Mouse (Mus musculus) cerebellum, adult 9-10 months (tissue): Measurements from ENCODE around the gene Rnpep.

Experiments used
- DNase-seq: peaks from one replicate; pipeline ENCODE4 v3.0.0; 2022

Gene Rnpep

GRCm38 (mm10) chr1:135283826-135284291 is at the start of gene Rnpep:
TSS of gene Rnpep (minus strand) at chr1:135284084.
- peak; percentile 78 for DNase-seq

GRCm38 (mm10) chr1:135330578-135330977 is 46.7 kb upstream of the Rnpep start:
- DNase-seq = no peak

- DNase-seq = no peak
Measured at GRCm38 (mm10) chr1:135328368-135328767, 44.5 kb upstream of the Rnpep start.

GRCm38 (mm10) chr1:135325934-135326333 is 42.0 kb upstream of the Rnpep start:
- DNase-seq = no peak

GRCm38 (mm10) chr1:135324571-135324970 is 40.7 kb upstream of the Rnpep start, which contains the start of gene Lmod1:
TSS of gene Lmod1 (plus strand) at chr1:135324807.
- DNase-seq = no peak

GRCm38 (mm10) chr1:135323367-135323901 is 39.5 kb upstream of the Rnpep start:
- no peak for DNase-seq

GRCm38 (mm10) chr1:135313284-135314031 is 29.6 kb upstream of the Rnpep start, which contains the start of gene Timm17a:
TSS of gene Timm17a (minus strand) at chr1:135313778.
- DNase-seq = peak; percentile 91

GRCm38 (mm10) chr1:135312201-135312600 is 28.3 kb upstream of the Rnpep start:
- DNase-seq = no peak

- DNase-seq = no peak
Measured at GRCm38 (mm10) chr1:135311356-135311755, 27.5 kb upstream of the Rnpep start.

GRCm38 (mm10) chr1:135290908-135291307 is 7.0 kb upstream of the Rnpep start:
- DNase-seq = no peak

GRCm38 (mm10) chr1:135286311-135286710 is 2.4 kb upstream of the Rnpep start:
- no peak for DNase-seq

GRCm38 (mm10) chr1:135283287-135283825 is 528 bp downstream of the Rnpep start:
- no peak for DNase-seq

GRCm38 (mm10) chr1:135282536-135283286 is 1.2 kb downstream of the Rnpep start:
- DNase-seq = no peak

- no peak for DNase-seq
Measured at GRCm38 (mm10) chr1:135281841-135282240, 2.0 kb downstream of the Rnpep start.

- DNase-seq = peak; percentile 50
Measured at GRCm38 (mm10) chr1:135280646-135281045, 3.2 kb downstream of the Rnpep start.

- DNase-seq = peak; percentile 90
Measured at GRCm38 (mm10) chr1:135271371-135271770, 12.5 kb downstream of the Rnpep start.

GRCm38 (mm10) chr1:135267663-135268446 is 16.0 kb downstream of the Rnpep start:
- no peak for DNase-seq

GRCm38 (mm10) chr1:135265834-135266233 is 18.1 kb downstream of the Rnpep start:
- no peak for DNase-seq

- DNase-seq = no peak
Measured at GRCm38 (mm10) chr1:135263316-135263715, 20.6 kb downstream of the Rnpep start.

GRCm38 (mm10) chr1:135262329-135262728 is 21.6 kb downstream of the Rnpep start:
- DNase-seq = no peak

- no peak for DNase-seq
Measured at GRCm38 (mm10) chr1:135260931-135261330, 23.0 kb downstream of the Rnpep start.

GRCm38 (mm10) chr1:135259128-135259436 is 24.8 kb downstream of the Rnpep start:
- peak; percentile 89 for DNase-seq
